Mouse (Mus musculus): ENCODE data around the gene Casc3.

- TF ChIP-seq CTCF (conservative IDR thresholded peaks at IDR 0.05 in 1 of 2, IDR thresholded peaks at IDR 0.05 in 1 of 2; ENCODE audit: low read depth in 2 of 2, low read length in 2 of 2) (peak; percentile 45 to 99; a peak in 3 of 4 replicates), HCFC1 (IDR thresholded peaks at IDR 0.05; ENCODE audit: low read depth, low read length) (peak; percentile 88), EP300 (IDR thresholded peaks at IDR 0.05; ENCODE audit: low read length) (no peak; the same call in 1 of the 2 replicates), POLR2A (IDR thresholded peaks at IDR 0.05; ENCODE audit: low read depth, low read length) (peak; percentile 82), MAX (IDR thresholded peaks at IDR 0.05; ENCODE audit: low read length) (peak; percentile 100), RCOR1 (conservative IDR thresholded peaks at IDR 0.05; ENCODE audit: low read depth, low read length) (no peak; the same call in 1 of the 2 replicates)
These were observed 16.0 kb upstream of the Casc3 start for GRCm38 (mm10) chr11:98788550-98789218.

Data from CH12.LX (cell line).